Mouse (Mus musculus) liver, adult 2 months (tissue): Measurements from ENCODE around the gene Armc2. TPM values are rescaled to one million over a fixed set of nuclear protein-coding genes. Genes with fewer than 3 reads are reported as not detected.
A peak's percentile ranks its signal among the peaks of the same experiment; 100 is the strongest.

Experiments used
- DNase-seq: peaks from one replicate; pipeline ENCODE4 v3.0.0-alpha.2; 2011; ENCODE audit warnings: low read depth, low spot score; ENCODE audit errors: extremely low read depth
- H3K27ac ChIP-seq: fragments of 200-500 bp; replicated peaks from 2 replicates; pipeline ENCODE4 v1.5.1; 2012; ENCODE audit warnings: low read depth, mild to moderate bottlenecking, control low read depth, inconsistent platforms, low read length; ENCODE audit not compliant: insufficient read depth
- H3K27me3 ChIP-seq: fragments of 200-500 bp; 2 replicates; pipeline ENCODE4 v1.6.1; 2012; ENCODE audit warnings: mild to moderate bottlenecking, moderate library complexity, low read length, inconsistent platforms; ENCODE audit not compliant: control insufficient read depth, insufficient read depth
- H3K36me3 ChIP-seq: fragments of 200-500 bp; 2 replicates; pipeline ENCODE4 v1.6.1; 2012; ENCODE audit warnings: low read length, inconsistent platforms; ENCODE audit not compliant: control insufficient read depth, insufficient read depth
- H3K4me1 ChIP-seq: fragments of 200-500 bp; 2 replicates; pipeline ENCODE4 v1.6.1; 2011; ENCODE audit warnings: low read length; ENCODE audit not compliant: control insufficient read depth, insufficient read depth
- H3K4me3 ChIP-seq: fragments of 200-500 bp; 2 replicates; pipeline ENCODE4 v1.5.1; 2011; ENCODE audit warnings: low read depth, mild to moderate bottlenecking, control low read depth, low read length, moderate library complexity; ENCODE audit not compliant: insufficient read depth
- H3K79me2 ChIP-seq: fragments of 200-500 bp; 2 replicates; pipeline ENCODE4 v1.6.1; 2012; ENCODE audit warnings: inconsistent platforms, mild to moderate bottlenecking, low read length, moderate library complexity; ENCODE audit not compliant: control insufficient read depth, insufficient read depth
- H3K9ac ChIP-seq: fragments of 200-500 bp; 2 replicates; pipeline ENCODE4 v1.6.1; 2012; ENCODE audit warnings: low read depth, mild to moderate bottlenecking, control low read depth, inconsistent platforms, low read length
- CTCF ChIP-seq: fragments of 200-500 bp; IDR thresholded peaks from 2 replicates; pipeline ENCODE4 v1.5.1; 2011; ENCODE audit warnings: low read depth, low read length, control low read depth
- POLR2A ChIP-seq: fragments of 200-500 bp; IDR thresholded peaks from 2 replicates; pipeline ENCODE4 v1.6.1; 2011; ENCODE audit warnings: low read length, control low read depth; ENCODE audit not compliant: insufficient read depth; ENCODE audit errors: extremely low read depth
- WGBS: fragments of 180-500 bp; shearing (Covaris S2); methylation state at CpG from one replicate; pipeline ENCODE4 v1.1.7; 2018; 5-methylcytosine and 5-hydroxymethylcytosine counted together
- polyA plus RNA-seq: library from polyadenylated mRNA; depleted of rRNA; stranded (reverse); fragments of >200 nt; gene quantifications from 2 replicates; pipeline ENCODE4 v1.2.3, GENCODE M21; 2012
- total RNA-seq: library from RNA; depleted of rRNA; stranded (reverse); fragments of >200 nt; gene quantifications from 2 replicates; pipeline ENCODE4 v1.2.3, GENCODE M21; 2014

Gene Armc2
- total and polyA plus RNA-seq, 2 experiments = 0.09 TPM; not detected in 1

DNA sequence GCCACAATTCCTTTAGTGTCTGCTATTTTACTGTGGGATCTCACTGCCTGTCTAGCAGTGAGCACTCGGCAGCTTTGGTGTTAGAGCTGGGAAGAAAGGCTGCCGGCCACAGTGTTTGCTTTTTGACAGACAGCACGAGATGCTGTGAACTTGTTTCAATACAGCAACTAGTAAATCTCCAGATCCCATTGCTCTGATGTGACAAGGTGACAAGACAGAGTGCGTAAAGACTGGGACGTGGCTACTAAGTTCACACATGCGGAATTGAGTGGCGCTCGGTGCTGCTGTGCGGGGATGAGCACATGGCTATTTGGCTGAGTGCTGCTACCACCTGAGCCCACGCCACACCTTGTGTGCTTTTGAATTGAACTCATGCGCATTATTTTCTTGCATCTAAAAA, 110.8 kb downstream of the Armc2 start:
- TF ChIP-seq POLR2A = no peak
- no peak for TF ChIP-seq CTCF
- H3K27me3 ChIP-seq = no peaks in the 10 kb centered on the region
- no peaks in the 10 kb centered on the region for H3K79me2 ChIP-seq
- no peak overlapping the region for H3K4me3 ChIP-seq
- 93% methylated on average over 11 of the region's 11 CpGs for WGBS
- peaks cover 36% of the 10 kb centered on the region for H3K36me3 ChIP-seq
- H3K9ac ChIP-seq = no peak overlapping the region
- H3K27ac ChIP-seq = no peak overlapping the region
- DNase-seq = no peak
- no peaks in the 10 kb centered on the region for H3K4me1 ChIP-seq

DNA sequence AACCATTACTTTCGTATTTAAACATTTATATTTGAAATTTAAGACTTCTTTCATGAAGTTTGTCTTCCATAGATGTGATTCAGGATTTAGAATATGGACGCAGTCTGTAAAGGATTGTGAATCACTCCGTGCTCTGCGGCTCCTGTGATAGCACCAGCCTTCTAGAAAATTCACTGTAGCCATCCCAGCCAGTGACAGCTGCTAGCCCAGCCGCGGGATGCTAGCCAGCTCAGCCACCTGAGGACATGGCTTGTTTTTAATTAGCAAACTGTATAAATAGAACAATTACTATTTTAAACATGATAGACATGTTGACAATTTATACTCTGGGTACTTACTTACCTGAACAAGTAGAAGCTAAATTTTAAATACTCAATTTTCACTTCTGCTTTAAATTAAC, 116.4 kb downstream of the Armc2 start:
- Histone ChIP-seq H3K27me3 (no peaks in the 10 kb centered on the region), H3K9ac (no peak overlapping the region), H3K79me2 (no peaks in the 10 kb centered on the region), H3K27ac (no peak overlapping the region), H3K4me3 (no peak overlapping the region), H3K36me3 (peaks cover 52% of the 10 kb centered on the region), H3K4me1 (no peaks in the 10 kb centered on the region)
- no peak for TF ChIP-seq POLR2A
- TF ChIP-seq CTCF = no peak
- WGBS = 96% methylated on average over 6 of the region's 6 CpGs
- DNase-seq = no peak

DNA sequence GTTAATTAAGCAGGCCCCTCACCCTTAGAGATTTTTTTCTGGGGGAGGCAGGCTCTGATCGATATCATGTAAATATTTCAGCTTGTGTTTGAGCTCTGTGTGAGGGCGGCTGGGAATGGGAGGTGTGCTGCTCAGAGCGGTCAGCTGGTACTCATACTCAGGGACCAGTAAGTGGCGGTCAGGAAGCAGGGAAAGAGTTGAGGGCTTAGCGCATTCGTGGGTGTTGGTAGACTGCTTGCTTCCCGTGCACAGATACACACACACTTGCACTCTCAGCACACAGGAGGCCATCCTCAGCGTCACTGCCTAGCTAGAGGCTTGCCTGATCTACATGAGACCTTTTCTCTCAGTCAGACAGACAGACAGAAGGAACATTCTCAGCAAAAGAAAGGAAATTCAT, 116.8 kb downstream of the Armc2 start:
- no peak for TF ChIP-seq POLR2A
- TF ChIP-seq CTCF = no peak

DNA sequence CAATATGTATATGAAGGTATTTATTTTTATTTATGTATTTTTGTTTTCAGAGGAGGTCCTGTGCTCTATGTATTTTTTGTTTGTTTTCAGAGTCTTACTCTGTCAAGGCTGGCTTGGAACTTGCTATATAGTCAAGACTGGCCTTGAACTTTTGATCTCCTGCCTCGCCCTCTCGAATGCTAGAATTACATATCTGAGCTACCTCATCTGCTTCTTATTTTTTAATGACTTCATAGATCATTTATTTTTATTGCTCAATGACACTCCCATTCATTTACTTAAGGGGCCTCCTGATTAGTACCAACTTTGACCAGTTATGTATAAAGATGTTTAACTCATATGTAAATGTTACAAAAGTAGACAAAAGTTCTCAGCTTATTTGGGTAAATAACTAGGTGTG, 121.4 kb downstream of the Armc2 start:
- H3K4me3 ChIP-seq = no peak overlapping the region
- H3K27me3 ChIP-seq = no peaks in the 10 kb centered on the region
- TF ChIP-seq CTCF = no peak
- no peak for TF ChIP-seq POLR2A
- H3K36me3 ChIP-seq = peaks cover 26% of the 10 kb centered on the region
- 87% methylated on average over 2 of the region's 2 CpGs for WGBS
- no peak overlapping the region for H3K27ac ChIP-seq
- no peak for DNase-seq
- H3K79me2 ChIP-seq = peaks cover 4% of the 10 kb centered on the region; the same call in 1 of the 2 replicates
- H3K9ac ChIP-seq = no peak overlapping the region
- H3K4me1 ChIP-seq = peaks cover 12% of the 10 kb centered on the region

More for the DNA sequence above, 116.8 kb downstream of the Armc2 start:
- Histone ChIP-seq H3K27me3 (no peaks in the 10 kb centered on the region), H3K79me2 (0 out of 2 replicates have a peak, but pooled peaks cover under 1% of the 10 kb centered on the region), H3K9ac (no peak overlapping the region), H3K4me1 (0 out of 2 replicates have a peak, but pooled peaks cover under 1% of the 10 kb centered on the region), H3K36me3 (peaks cover 50% of the 10 kb centered on the region), H3K27ac (no peak overlapping the region), H3K4me3 (no peak overlapping the region)
- 88% methylated on average over 8 of the region's 8 CpGs for WGBS
- DNase-seq = no peak

DNA sequence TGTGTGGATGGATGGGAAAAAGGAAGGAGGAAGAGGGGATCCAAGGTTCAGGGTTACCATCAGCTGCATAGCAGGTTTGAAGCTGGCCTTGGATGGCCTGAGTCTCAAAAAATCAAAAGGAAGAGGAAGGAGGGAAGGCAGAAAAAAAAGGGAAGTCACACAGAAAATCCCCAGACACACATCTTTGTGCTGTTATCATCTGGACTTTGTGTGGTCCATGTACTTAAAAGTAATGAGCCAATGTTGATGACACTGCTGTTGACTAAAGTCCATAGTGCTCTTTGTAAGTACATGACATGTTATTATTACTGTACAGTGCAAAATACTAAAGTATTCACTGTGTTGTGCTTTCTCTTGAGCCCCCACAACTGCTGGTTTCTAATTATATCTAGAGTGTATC, 121.8 kb downstream of the Armc2 start:
- Histone ChIP-seq H3K27me3 (no peaks in the 10 kb centered on the region), H3K9ac (no peak overlapping the region), H3K79me2 (peaks cover 4% of the 10 kb centered on the region; the same call in 1 of the 2 replicates), H3K27ac (no peak overlapping the region), H3K4me3 (no peak overlapping the region), H3K4me1 (peaks cover 12% of the 10 kb centered on the region), H3K36me3 (peaks cover 26% of the 10 kb centered on the region)
- TF ChIP-seq POLR2A (no peak), CTCF (no peak)
- DNase-seq = peak; percentile 57

DNA sequence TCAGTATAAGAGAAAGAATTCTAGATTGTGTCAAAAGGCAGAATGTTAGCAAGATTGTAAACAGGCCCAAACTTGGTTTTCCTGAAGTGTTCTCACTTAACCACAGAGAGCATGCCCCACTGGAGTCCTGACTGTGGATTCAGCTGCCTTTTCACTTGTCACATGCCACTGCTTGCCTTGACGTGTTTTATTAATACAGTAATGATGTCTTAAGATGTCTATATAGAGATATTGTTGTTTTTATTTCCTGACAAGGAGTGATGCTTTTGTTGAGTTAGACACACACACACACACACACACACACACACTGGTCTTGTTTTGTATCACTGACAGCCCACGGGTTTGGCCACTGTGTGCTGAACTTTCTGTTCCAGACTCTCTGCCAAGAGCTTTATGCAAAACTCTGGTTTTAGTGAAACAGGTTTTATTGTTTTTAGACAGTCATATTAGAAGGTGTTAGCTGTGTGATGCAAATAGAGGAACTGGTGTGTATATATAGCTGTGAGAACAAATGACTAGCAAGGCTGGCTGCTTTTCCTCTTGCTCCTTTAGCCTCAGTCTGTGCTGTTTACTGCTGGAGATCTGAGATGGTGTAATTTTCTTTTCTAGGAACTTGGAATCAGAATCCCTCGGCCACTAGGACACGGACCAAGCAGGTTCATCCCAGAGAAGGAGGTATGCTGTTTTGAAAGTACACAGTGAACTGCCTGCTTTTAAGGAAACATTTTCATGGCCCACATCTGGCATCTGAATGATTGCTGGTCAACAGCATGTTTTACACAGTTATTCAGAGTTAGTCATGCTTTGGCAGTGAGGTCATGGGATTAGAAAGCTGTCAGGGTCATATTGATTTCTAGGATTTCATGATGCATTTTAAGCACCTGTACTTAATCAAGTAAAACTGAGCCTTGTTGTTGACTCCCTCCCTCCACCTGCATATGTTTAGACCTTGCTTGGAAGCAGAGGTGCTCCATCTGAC, 124.5 kb downstream of the Armc2 start:
- Histone ChIP-seq H3K36me3 (peaks cover 17% of the 10 kb centered on the region), H3K27me3 (no peaks in the 10 kb centered on the region), H3K4me3 (no peak overlapping the region), H3K4me1 (peaks cover 12% of the 10 kb centered on the region), H3K79me2 (peaks cover 15% of the 10 kb centered on the region; the same call in 1 of the 2 replicates), H3K9ac (no peak overlapping the region), H3K27ac (peak overlapping the region; percentile 34)
- peak; percentile 48 for DNase-seq
- 28% methylated on average over 4 of the region's 4 CpGs for WGBS
- TF ChIP-seq CTCF (no peak), POLR2A (no peak)
